27 mouse cellular contexts compared by ENCODE assay signal in the genomic region with DNA sequence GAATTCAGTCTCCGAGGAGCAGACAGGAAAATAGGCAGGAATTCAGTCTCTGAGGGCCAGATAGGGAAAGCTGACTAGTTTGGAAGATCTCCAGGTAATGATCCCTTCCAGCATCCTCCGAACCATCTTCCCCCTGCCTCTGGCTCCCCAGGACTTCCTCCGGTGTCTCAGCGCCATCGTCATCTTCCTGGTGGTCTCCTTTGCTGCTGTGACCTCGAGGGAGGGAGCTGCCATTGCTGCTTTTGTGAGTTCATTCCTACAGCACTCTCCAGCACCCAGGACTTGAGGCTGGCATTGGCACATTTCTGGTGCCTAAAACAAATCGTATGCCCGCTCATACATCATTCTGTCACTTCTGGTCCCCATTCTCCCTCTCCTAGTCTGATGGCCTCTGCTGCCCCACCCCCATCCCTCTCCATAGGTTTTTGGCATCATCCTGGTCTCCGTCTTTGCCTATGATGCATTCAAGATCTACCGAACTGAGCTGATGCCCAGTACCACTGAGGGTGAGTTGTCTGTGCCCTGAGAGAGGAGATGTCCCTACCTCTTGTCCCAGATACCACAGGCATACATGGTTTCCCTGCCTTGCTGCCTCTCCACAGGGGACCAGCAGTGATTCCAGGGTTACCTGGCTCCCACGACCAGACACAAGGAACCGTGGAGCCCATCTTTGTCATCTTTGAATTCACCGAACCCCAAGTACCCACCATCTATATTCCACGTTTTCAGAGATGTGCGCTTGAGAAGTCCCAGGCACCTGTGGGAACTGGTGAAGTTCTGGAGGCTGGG. TPM values are rescaled to one million over a fixed set of nuclear protein-coding genes. Genes with fewer than 3 reads are reported as not detected.
A peak's percentile ranks its signal among the peaks of the same experiment; 100 is the strongest.
DNase-seq lines count a peak whose midpoint lies in the region; ATAC-seq and TF ChIP-seq lines count a peak whose summit lies in the region.
"Had no signal": no experiment of that assay in that cellular context is flagged by ENCODE, and none has a peak within 500 bp of the region (broad histone marks: within the 10 kb centered on the region; RNA-seq: fewer than 3 reads in every experiment).

No protein-coding gene starts in this region.

- ATAC-seq in heart, embryonic 11.5 days (replicated peaks; ENCODE audit: insufficient number of reproducible peaks, low FRiP score, low TSS enrichment) = no peak
- ATAC-seq in heart, embryonic 15.5 days (replicated peaks; ENCODE audit: insufficient number of reproducible peaks, insufficient read depth, low FRiP score, low read depth) = peak; percentile 32
- ATAC-seq: forebrain, embryonic 14.5 days; inflammation-experienced regulatory T-cells, adult 6 months had no signal

- no peak overlapping the region for H3K9ac ChIP-seq in heart, embryonic 11.5 days (ENCODE audit: low read depth, low read length)
- no peak overlapping the region for H3K9ac ChIP-seq in heart, embryonic 15.5 days
- H3K9ac ChIP-seq: hindbrain, embryonic 15.5 days; liver, embryonic 13.5 days; midbrain, embryonic 12.5 days; neural tube, embryonic 12.5 days had no signal

- H3K27ac ChIP-seq in layer of hippocampus, adult 2 months = peak overlapping the region; percentile 80; the same call in 1 of the 2 replicates
- 0 out of 2 replicates have a peak overlapping the region, but pooled peaks have one; percentile 35 for H3K27ac ChIP-seq in heart, embryonic 11.5 days (ENCODE audit: low read depth, low read length)
- H3K27ac ChIP-seq in heart, embryonic 15.5 days = 0 out of 2 replicates have a peak overlapping the region, but pooled peaks have one; percentile 4
- H3K27ac ChIP-seq: gastrocnemius, adult 2 months; hindbrain, embryonic 10.5 days; hindbrain, embryonic 15.5 days; liver, embryonic 13.5 days; midbrain, embryonic 12.5 days; neural tube, embryonic 12.5 days; stomach, postnatal 0 days had no signal

- no peak overlapping the region for H3K4me2 ChIP-seq in heart, embryonic 11.5 days
- no peak overlapping the region for H3K4me2 ChIP-seq in heart, embryonic 15.5 days
- H3K4me2 ChIP-seq: hindbrain, embryonic 15.5 days; liver, embryonic 13.5 days; midbrain, embryonic 12.5 days; neural tube, embryonic 12.5 days had no signal

- no peak for TF ChIP-seq CTCF in layer of hippocampus, adult 2 months (conservative IDR thresholded peaks at IDR 0.05)

- H3K27me3 ChIP-seq in heart, embryonic 11.5 days (ENCODE audit: control insufficient read depth, insufficient read depth, low read length) = no peaks in the 10 kb centered on the region
- no peaks in the 10 kb centered on the region; the same call in 1 of the 2 replicates for H3K27me3 ChIP-seq in heart, embryonic 15.5 days
- H3K27me3 ChIP-seq: hindbrain, embryonic 15.5 days; midbrain, embryonic 12.5 days; neural tube, embryonic 12.5 days had no signal

- DNase-seq in layer of hippocampus, adult 2 months (ENCODE audit: low spot score in 2 of 2) = no peak
- DNase-seq in layer of hippocampus, adult 11-12 months (ENCODE audit: low spot score) = no peak
- DNase-seq in heart, postnatal 4 days = peak; percentile 74
- no peak for DNase-seq in kidney, adult 8-10 months
- no peak for DNase-seq in adrenal gland, adult 2 months

- WGBS in heart, embryonic 11.5 days (ENCODE audit: insufficient replicate concordance) = 54% methylated on average over 15 of the region's 15 CpGs
- WGBS in heart, embryonic 15.5 days = 54% methylated on average over 15 of the region's 15 CpGs

- no peaks in the 10 kb centered on the region for H3K9me3 ChIP-seq in heart, embryonic 11.5 days (replicated peaks; ENCODE audit: control insufficient read depth, low read length)
- H3K9me3 ChIP-seq in heart, embryonic 15.5 days (replicated peaks) = no peaks in the 10 kb centered on the region
- H3K9me3 ChIP-seq: G1E; hindbrain, embryonic 10.5 days; hindbrain, embryonic 15.5 days; liver, embryonic 13.5 days; midbrain, embryonic 12.5 days; neural tube, embryonic 12.5 days had no signal

- H3K4me1 ChIP-seq in heart, embryonic 11.5 days (ENCODE audit: control insufficient read depth, insufficient read depth, low read length) = 0 out of 2 replicates have a peak, but pooled peaks cover 4% of the 10 kb centered on the region
- peaks cover 7% of the 10 kb centered on the region for H3K4me1 ChIP-seq in heart, embryonic 15.5 days (replicated peaks)
- H3K4me1 ChIP-seq: liver, embryonic 13.5 days had no signal

- H3K36me3 ChIP-seq in heart, embryonic 11.5 days (ENCODE audit: control insufficient read depth, insufficient read depth, low read length) = 0 out of 2 replicates have a peak, but pooled peaks cover 2% of the 10 kb centered on the region
- H3K36me3 ChIP-seq in heart, embryonic 15.5 days = peaks cover 27% of the 10 kb centered on the region
- H3K36me3 ChIP-seq: G1E; hindbrain, embryonic 10.5 days; hindbrain, embryonic 15.5 days; liver, embryonic 13.5 days; midbrain, embryonic 12.5 days; neural tube, embryonic 12.5 days had no signal

- H3K4me3 ChIP-seq in layer of hippocampus, adult 2 months = no peak overlapping the region; the same call in 1 of the 2 replicates
- no peak overlapping the region for H3K4me3 ChIP-seq in heart, embryonic 11.5 days (ENCODE audit: low read depth, low read length)
- H3K4me3 ChIP-seq in heart, embryonic 15.5 days = no peak overlapping the region
- H3K4me3 ChIP-seq: gastrocnemius, adult 2 months; hindbrain, embryonic 10.5 days; hindbrain, embryonic 15.5 days; liver, embryonic 13.5 days; midbrain, embryonic 12.5 days; myocyte; neural tube, embryonic 12.5 days had no signal

RNA-seq across cellular contexts. Expression of gene Cmtm5, which starts 2.6 kb away (rescaled TPM):
- total RNA-seq in layer of hippocampus, adult 2 months (2021) = 10 to 100 TPM; 66.9 to 78.4 TPM
- 0.49 and 0.90 TPM in 2 replicates for polyA plus RNA-seq in heart, embryonic 11.5 days (2014; fragmentation: Nextera tagmentation; extraction: Ambion mirVana)
- 0.74 and 2.4 TPM in 2 replicates for polyA plus RNA-seq in heart, embryonic 15.5 days (2015; fragmentation: Nextera tagmentation; extraction: Ambion mirVana)
- total RNA-seq in heart, postnatal 4 days (2021) = under 1 TPM in 1 of 2 experiments, not detected in 1; 0.33 TPM
- under 1 TPM in 1 of 2 experiments, not detected in 1; 0.78 TPM for total RNA-seq in adrenal gland, adult 2 months (2021)
- polyA plus RNA-seq in adrenal gland, adult 2 months (2012; rRNA removed) = 1.9 and 2.9 TPM in 2 replicates
- total RNA-seq: G1E; megakaryocyte progenitor cell, adult 5-6 weeks had no signal
- polyA plus RNA-seq: C2C12; G1E; inflammation-experienced regulatory T-cells, adult 6 months; myocyte had no signal

RNA-seq across cellular contexts. Expression of gene Il25, which starts 6.1 kb away (rescaled TPM):
- total RNA-seq in layer of hippocampus, adult 2 months (2021) = not detected
- polyA plus RNA-seq in heart, embryonic 11.5 days (2014; fragmentation: Nextera tagmentation; extraction: Ambion mirVana) = not detected in 2 replicates
- not detected in 2 replicates for polyA plus RNA-seq in heart, embryonic 15.5 days (2015; fragmentation: Nextera tagmentation; extraction: Ambion mirVana)
- total RNA-seq in heart, postnatal 4 days (2021) = not detected
- not detected for total RNA-seq in adrenal gland, adult 2 months (2021)
- 0.12 and 0.17 TPM in 2 replicates for polyA plus RNA-seq in adrenal gland, adult 2 months (2012; rRNA removed)
- total RNA-seq: adrenal gland, postnatal 10 days; G1E; gastrocnemius, adult 2 months; layer of hippocampus, postnatal 36 days; left cerebral cortex, postnatal 4 days; megakaryocyte progenitor cell, adult 5-6 weeks; midbrain, postnatal 0 days had no signal
- polyA plus RNA-seq: C2C12; embryonic facial prominence, embryonic 11.5 days; G1E; gonadal fat pad, adult 2 months; inflammation-experienced regulatory T-cells, adult 6 months; kidney, embryonic 16.5 days; liver, embryonic 13.5 days; midbrain, embryonic 12.5 days had no signal

RNA-seq across cellular contexts. Expression of gene Efs, which starts 12.7 kb away (rescaled TPM):
- total RNA-seq in layer of hippocampus, adult 2 months (2021) = 10 to 100 TPM; 10.6 to 11.2 TPM
- 11.0 and 12.7 TPM in 2 replicates for polyA plus RNA-seq in heart, embryonic 11.5 days (2014; fragmentation: Nextera tagmentation; extraction: Ambion mirVana)
- polyA plus RNA-seq in heart, embryonic 15.5 days (2015; fragmentation: Nextera tagmentation; extraction: Ambion mirVana) = 10.6 and 18.8 TPM in 2 replicates
- 10 to 100 TPM; 10.5 to 10.9 TPM for total RNA-seq in heart, postnatal 4 days (2021)
- 1 to 10 TPM; 1.9 to 4.9 TPM for total RNA-seq in adrenal gland, adult 2 months (2021)
- 7.7 and 11.4 TPM in 2 replicates for polyA plus RNA-seq in adrenal gland, adult 2 months (2012; rRNA removed)
- total RNA-seq: G1E; megakaryocyte progenitor cell, adult 5-6 weeks had no signal
- polyA plus RNA-seq: G1E; inflammation-experienced regulatory T-cells, adult 6 months had no signal

RNA-seq across cellular contexts. Expression of gene Slc22a17, which starts 25.7 kb away (rescaled TPM):
- 100 to 1,000 TPM; 666 to 700 TPM for total RNA-seq in layer of hippocampus, adult 2 months (2021)
- 26.0 and 28.7 TPM in 2 replicates for polyA plus RNA-seq in heart, embryonic 11.5 days (2014; fragmentation: Nextera tagmentation; extraction: Ambion mirVana)
- polyA plus RNA-seq in heart, embryonic 15.5 days (2015; fragmentation: Nextera tagmentation; extraction: Ambion mirVana) = 30.2 and 40.9 TPM in 2 replicates
- 10 to 100 TPM; 24.8 to 25.2 TPM for total RNA-seq in heart, postnatal 4 days (2021)
- total RNA-seq in adrenal gland, adult 2 months (2021) = 10 to 100 TPM; 24.9 to 45.1 TPM
- polyA plus RNA-seq in adrenal gland, adult 2 months (2012; rRNA removed) = 191 and 246 TPM in 2 replicates

RNA-seq across cellular contexts. Expression of gene Myh6, which starts 28.1 kb away (rescaled TPM):
- total RNA-seq in layer of hippocampus, adult 2 months (2021) = 1 to 10 TPM; 2.5 to 3.0 TPM
- polyA plus RNA-seq in heart, embryonic 11.5 days (2014; fragmentation: Nextera tagmentation; extraction: Ambion mirVana) = 2,306 and 2,903 TPM in 2 replicates
- 2,004 and 2,041 TPM in 2 replicates for polyA plus RNA-seq in heart, embryonic 15.5 days (2015; fragmentation: Nextera tagmentation; extraction: Ambion mirVana)
- total RNA-seq in heart, postnatal 4 days (2021) = over 10,000 TPM; 15,879 to 17,172 TPM
- not detected for total RNA-seq in adrenal gland, adult 2 months (2021)
- not detected in 2 replicates for polyA plus RNA-seq in adrenal gland, adult 2 months (2012; rRNA removed)
- total RNA-seq: megakaryocyte progenitor cell, adult 5-6 weeks had no signal
- polyA plus RNA-seq: gonadal fat pad, adult 2 months; inflammation-experienced regulatory T-cells, adult 6 months had no signal

Comparison
In these comparisons a context has a peak if more than half of its experiments do, and no peak if none do; other contexts are left out.
1. H3K27ac ChIP-seq: peak in every context shown above with its lines; median percentile 80 in layer of hippocampus, adult 2 months; 35 in heart, embryonic 11.5 days; 4 in heart, embryonic 15.5 days.
2. RNA of gene Cmtm5, which starts 2.6 kb away (total RNA-seq): 66.9 to 78.4 TPM in layer of hippocampus, adult 2 months; 0.78 TPM in adrenal gland, adult 2 months and 0.33 TPM in heart, postnatal 4 days; every median in the first group is over 10 times any median in the second.